Mouse (Mus musculus): ENCODE results near the gene Cntn5.
A peak's percentile ranks its signal among the peaks of the same experiment; 100 is the strongest.

Gene Cntn5

DNA sequence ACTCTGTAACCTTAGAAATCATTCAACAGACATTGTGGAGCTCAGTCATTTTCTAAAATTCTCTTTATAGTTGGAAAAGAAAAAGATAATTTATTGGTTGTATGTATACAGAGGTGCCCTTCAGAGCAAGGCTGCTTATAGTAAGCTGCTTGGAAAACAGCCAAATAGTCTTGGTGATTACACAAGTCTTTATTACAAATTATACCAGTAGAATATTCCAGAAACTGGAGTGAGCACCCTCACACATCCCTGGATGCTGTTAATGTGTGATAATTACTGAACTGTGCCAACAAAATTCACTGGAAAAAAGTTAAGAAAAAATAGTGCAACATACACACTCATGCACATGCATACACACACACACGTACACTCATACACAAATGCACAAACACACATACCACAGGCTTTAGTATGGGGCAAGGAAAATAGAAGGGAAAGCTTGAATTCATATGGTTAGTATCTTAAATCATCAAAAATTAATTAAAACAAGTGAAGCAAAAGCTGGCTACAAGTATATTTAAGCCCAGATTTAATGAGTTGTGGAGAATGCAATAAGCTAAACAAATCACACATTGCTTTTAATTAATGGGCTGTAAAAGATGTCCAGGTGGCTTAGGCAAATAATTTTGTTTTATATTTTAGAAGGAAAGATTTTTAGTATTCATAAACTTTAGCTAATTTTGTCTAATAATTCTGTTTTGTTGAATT is 783.1 kb downstream of the Cntn5 start:
- no peak for DNase-seq

DNA sequence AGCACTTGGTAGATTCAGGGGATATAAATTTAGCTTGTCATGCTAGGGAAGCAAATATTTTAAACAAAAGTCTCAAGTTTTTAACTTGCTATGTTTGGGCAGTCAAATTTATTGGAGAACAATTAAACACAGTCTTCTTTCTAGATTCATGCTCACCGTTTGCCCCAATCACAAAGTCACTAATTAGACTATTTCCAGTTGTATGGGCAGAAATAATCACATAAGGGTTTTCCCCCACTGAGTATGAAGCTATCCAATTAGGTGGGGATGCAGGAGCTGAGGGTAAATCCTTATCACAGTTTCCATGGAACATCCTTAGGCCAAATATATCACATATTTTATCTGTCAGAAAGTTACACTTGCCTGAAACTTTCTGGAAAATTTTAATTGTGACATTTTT is 788.0 kb downstream of the Cntn5 start:
- DNase-seq: no peak

GRCm38 (mm10) chr9:10109156-10109555 is 795.4 kb downstream of the Cntn5 start:
- no peak for DNase-seq

DNA sequence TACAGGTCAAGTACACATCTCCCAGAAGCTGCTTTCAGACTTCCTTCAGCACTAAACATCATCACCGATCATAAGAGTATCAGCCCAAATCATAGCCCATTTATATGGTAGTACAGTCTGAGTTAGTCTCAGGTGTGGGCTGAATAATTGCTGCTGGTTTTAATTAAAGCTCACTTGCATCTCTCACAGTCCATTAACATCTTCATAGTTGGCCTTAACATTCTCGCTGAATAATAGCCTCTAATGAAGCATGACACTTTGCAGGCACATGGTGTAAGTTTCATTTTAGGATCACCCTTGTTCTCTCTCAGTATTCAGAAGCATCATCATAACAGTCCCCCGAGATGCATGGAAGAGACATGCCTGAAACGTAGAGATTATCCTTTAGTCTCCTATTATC is 796.7 kb downstream of the Cntn5 start:
- no peak for DNase-seq

GRCm38 (mm10) chr9:10101812-10102440 is 802.6 kb downstream of the Cntn5 start:
- DNase-seq: no peak

GRCm38 (mm10) chr9:10076282-10076681 is 828.3 kb downstream of the Cntn5 start:
- no peak for DNase-seq

DNA sequence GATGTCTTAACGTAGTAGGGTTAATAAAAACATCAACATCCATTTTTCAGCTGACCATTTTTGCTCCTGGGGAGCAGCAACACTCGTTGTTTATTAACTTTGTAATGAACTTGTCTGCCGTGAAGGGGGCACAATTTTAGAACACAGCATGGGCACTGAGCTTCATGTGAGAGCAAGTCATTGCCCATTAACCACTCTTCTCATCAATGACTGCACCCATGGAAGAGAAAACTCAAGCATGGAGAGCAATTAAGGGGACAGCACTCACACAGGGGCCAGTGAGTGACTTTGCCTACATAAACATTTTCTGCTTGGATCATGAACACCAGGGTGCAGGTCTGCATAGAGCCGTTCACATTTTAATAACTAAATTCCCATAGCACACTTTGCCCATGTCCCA is 831.2 kb downstream of the Cntn5 start:
- no peak for DNase-seq

DNA sequence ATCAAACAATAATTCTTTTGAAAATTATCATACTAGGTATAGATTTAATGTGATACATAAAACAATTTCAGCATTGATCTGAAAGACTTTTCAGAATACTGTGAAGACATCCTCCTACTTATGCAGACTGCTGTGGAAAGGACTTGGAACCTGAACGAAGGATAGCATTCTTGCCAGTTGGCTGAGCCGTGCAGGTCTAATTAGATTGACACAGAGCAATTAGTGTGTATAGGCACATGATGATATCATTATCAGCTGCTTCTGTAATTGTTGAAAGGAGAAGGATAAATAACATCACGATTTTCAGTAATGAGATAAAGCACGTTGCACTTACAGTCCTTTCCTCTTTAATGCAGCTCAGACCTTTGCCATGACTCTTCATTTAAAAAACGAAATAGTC is 831.7 kb downstream of the Cntn5 start:
- DNase-seq: no peak

- DNase-seq: no peak
Observed at GRCm38 (mm10) chr9:10071271-10071670, 833.3 kb downstream of the Cntn5 start.

GRCm38 (mm10) chr9:10044969-10045789 is 859.4 kb downstream of the Cntn5 start:
- DNase-seq: no peak

DNA sequence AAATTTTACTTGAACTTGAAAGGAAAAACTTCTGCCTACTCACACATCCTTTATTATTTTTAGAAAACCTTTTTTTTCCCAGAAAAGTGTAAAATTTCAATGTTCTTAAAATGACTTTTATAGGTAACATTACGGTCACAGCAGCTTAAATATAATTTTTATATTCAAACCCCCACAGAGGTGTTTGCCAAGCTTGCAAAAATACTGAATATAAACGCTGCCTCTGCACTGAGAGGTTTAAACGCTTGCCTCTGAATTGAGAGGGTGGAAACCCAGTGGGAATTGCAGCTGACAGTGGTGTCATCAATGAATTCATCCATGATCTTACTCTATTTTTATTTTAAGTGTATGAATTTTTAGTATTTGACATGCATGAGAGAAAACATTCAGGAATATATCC is 861.6 kb downstream of the Cntn5 start:
- DNase-seq: no peak

DNA sequence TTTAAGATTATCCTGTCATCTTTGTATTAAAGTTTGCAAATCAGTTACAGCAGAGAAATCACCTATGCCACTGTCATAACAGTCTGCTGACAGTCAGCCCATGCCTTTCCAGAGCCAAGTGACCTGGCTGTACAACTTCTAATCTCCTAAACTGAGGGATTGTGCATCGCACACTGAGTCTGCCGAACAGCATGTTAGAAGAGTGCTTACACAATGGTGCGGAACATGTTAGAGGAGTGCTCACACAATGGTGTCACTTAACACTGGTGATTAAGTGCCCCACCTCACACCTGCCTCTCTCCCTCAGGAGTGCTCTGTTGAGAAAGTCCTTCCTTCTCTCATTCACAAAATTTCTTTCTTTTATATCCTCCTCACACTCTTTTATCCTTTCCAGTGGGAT is 889.4 kb downstream of the Cntn5 start:
- DNase-seq: no peak

DNA sequence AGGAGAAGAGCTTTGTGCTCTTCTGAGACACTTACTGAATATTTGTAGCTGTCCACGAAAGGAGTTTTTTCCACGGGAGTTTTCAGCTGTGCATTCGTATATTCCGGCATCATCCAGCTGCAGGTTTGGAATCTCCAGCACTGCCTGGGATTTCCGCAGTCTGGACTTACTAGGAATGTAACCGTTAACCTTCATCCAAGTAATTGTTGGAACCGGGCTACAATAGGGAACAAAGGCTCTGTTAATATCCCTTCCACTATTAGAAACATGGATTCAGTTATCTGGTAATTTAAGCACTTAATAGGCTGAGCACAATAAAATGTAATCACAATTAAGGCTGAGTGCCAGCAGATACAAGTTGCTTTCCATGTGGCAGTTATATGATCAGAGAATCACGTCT is 920.5 kb downstream of the Cntn5 start:
- no peak for DNase-seq

DNA sequence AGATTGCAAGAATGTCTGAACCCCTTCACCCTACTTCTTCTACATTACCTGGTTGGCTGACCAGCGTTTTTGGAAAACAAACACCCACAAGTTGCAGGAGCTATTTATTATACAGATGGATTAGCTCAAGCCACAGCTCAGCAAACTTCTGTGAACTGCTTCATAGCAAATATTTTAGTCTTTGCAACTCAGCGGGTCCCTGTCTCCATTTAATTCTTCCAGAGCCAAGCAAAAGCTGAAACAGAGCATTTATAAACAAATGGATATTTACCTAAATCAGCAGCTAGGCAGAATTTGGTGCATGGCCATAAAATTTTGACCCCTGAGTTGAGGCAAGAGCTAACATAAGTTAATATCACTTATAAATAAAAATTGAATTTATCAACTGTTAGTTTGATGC is 921.4 kb downstream of the Cntn5 start:
- no peak for DNase-seq

DNA sequence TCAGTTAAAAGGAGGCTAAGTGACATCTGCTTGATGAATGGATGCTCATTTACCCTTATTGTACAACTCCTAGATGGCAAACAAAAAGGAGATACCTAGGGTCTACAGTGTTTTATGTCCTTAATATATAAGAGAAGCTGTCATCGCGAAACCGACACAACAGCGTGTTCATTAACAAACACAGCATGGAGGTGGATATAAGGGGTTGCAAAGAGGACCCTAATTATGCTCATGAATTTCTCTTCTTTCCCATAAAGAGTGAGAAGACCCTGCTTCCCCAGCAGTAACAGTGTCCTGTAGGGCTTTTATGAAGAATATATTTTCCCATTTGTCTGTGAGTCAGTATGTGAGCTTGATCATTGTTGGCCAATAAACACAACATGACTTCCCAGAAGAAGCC is 939.2 kb downstream of the Cntn5 start:
- no peak for DNase-seq

GRCm38 (mm10) chr9:9960610-9961172 is 943.9 kb downstream of the Cntn5 start:
- no peak for DNase-seq

DNA sequence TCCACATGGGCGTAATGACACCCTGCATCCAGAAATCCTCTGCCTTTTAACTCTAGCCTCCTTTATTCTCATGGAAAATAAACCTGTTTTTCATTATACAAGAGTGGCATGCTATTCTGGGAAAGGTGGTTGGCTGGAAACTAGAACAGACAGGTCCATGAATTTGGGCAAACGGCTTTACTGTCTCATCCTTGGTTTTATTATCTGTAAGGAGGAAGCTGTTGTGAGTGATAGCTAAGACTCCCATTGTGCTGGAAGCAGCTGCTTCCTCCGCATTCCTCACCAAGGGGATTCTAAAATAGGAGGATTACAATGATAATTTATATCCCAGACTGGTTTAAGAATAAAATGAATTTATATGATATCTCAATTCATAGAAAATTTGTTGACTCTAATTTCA is 955.2 kb downstream of the Cntn5 start:
- DNase-seq: no peak

DNA sequence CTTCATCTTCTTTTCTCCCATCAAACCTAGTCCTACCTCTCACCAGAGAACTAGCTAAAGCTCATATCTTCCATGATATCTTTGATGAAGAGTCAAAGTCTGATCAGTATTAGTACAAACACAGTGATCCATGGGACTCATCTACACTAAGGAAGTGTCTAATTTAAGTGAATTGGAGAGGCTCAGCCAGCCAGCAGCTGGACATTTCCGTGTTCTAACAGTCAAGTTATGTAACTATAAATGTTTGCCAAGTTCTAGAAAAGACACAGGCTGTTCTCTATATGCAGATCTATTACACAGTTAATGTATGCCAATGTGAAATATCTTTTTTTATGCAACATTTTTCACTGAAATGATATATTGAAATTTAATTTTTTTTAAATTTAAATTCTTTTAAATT is 959.7 kb downstream of the Cntn5 start:
- no peak for DNase-seq

DNA sequence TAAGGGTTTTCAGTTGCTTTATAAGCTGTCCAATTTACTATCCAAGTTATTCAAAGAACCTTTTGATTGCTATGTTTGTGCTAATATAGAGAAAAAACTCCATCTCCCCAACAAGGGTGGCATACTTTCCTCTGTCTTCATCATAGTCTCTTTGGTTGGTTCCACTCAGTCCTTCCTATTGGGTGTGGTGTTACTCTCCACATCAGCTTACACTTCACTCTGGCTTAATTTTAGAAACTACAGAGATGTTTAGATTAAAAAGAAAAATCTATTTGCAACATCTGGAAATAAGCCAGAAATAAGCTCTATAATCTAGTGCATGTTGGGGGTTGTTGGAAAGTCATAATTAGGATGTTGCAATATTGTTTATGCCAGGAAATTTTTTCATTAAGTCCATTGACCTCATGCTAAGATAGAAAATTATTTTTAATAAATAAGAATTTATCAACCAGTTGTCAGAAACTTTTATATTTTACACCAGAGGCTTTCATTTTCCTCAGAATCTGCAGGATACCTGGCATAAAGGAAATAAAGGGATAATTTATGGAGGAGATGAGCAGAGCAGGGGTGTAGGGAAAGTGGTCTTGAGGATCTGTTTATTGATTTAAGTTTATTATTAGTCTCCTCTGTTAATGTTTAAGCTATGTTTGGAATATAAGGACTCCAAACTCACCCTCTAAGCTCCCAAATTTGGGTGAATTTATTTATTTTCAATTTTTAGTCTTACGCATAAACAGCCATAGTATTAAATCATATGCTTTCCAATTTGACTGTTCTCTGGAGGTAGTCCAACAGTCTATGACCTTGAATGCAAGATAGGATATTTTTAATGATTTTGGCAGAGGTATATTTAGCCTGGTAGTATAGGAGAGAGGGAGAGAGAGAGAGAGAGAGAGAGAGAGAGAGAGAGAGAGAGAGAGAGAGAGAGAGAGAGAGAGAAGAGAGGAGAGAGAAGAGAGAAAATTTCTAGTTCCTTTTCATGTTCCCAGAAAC is 966.8 kb downstream of the Cntn5 start:
- no peak for DNase-seq

GRCm38 (mm10) chr9:9920580-9920979 is 984.0 kb downstream of the Cntn5 start:
- no peak for DNase-seq

DNA sequence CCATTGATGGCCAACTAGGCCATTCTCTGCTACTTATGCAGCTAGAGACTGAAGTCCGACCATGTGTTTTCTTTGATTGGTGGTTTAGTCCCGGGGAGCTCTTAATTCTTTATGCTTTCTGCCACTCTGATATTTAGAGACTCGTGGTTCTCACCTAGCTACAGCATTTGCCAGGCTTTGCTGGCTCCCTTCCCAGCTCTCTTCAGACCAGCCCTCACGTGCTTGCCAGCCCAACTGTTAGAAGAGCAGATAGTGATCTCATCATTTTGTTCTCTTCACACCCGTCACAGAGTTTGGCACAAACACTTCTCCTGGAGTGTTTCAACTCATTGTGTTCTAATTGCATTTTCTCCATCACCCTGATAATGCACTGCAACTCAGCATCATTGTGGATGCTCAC is 1005.5 kb downstream of the Cntn5 start:
- peak; percentile 43 for DNase-seq

- DNase-seq: no peak
Observed at GRCm38 (mm10) chr9:9886210-9886609, 1018.4 kb downstream of the Cntn5 start.
